Mouse (Mus musculus): ENCODE results near the gene Med29. TPM values are rescaled to one million over a fixed set of nuclear protein-coding genes. Genes with fewer than 3 reads are reported as not detected.
A peak's percentile ranks its signal among the peaks of the same experiment; 100 is the strongest.

Gene Med29
- polyA plus RNA-seq, 1 experiment from 2014 or later = 49.7 TPM

DNA sequence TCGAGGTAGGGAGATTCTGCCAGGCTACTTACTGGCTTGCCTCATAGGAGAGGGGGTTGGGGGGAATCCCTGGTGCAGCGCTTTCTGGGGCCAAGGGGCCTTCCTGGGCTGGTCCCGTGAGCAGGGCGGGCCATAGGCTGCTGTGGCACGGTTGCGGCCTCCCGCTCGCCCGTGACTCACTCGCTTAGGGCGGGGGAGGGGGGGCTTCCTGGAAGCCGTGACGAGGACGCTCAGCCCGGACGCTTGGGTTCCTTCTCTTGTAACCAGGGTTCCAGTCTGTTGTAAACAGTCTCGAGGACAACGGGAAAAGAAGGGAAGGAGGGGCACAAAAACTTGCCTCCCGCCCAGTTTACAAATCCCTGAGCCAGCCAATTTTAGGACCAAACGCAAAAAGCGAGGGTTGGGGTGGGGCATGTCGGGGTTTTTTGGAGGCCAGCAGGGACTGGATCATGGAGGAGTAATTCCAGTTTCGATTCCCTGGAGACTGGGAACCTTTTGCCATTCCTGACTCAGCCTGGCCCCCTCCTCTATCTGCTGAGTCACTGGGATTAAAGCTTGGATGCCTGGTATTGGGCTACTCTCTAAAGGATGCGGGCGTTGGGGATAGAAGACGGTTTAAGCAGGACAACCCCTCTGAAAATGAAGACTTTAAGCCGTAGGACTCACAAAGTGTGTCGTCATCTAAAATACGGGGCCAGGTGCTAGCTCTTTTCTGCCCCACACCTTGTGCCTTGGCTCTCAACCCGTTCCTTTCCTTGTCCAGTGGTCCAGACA, 11.3 kb downstream of the Med29 start:
- ATAC-seq (ENCODE audit: low FRiP score) (no peak), DNase-seq (ENCODE audit: low spot score) (no peak)
- Histone ChIP-seq H3K9me3 (ENCODE audit: control insufficient read depth, low read length) (no peaks in the 10 kb centered on the region), H3K9ac (ENCODE audit: low read depth, low read length) (peak overlapping the region; percentile 57), H3K4me1 (replicated peaks; ENCODE audit: control insufficient read depth, insufficient read depth, low read length) (peaks cover 9% of the 10 kb centered on the region), H3K4me3 (ENCODE audit: low read depth, low read length) (peak overlapping the region; percentile 12; the same call in 1 of the 2 replicates), H3K4me2 (replicated peaks; ENCODE audit: low read depth, low read length) (peak overlapping the region; percentile 45), H3K36me3 (ENCODE audit: control insufficient read depth, insufficient read depth, low read length) (no peaks in the 10 kb centered on the region), H3K27me3 (ENCODE audit: control insufficient read depth, insufficient read depth, low read length) (no peaks in the 10 kb centered on the region), H3K27ac (ENCODE audit: low read depth, low read length) (peak overlapping the region; percentile 71)
- WGBS = 8% methylated on average over 30 of the region's 30 CpGs

- WGBS = 59% methylated on average over 17 of the region's 17 CpGs
- Histone ChIP-seq H3K4me1 (replicated peaks; ENCODE audit: control insufficient read depth, insufficient read depth, low read length) (peaks cover 9% of the 10 kb centered on the region), H3K9ac (ENCODE audit: low read depth, low read length) (peak within 1 kb of the TSS; percentile 70), H3K36me3 (ENCODE audit: control insufficient read depth, insufficient read depth, low read length) (no peaks in the 10 kb centered on the region), H3K4me2 (replicated peaks; ENCODE audit: low read depth, low read length) (peak within 1 kb of the TSS; percentile 88), H3K4me3 (ENCODE audit: low read depth, low read length) (peak within 1 kb of the TSS; percentile 60), H3K27ac (ENCODE audit: low read depth, low read length) (peak within 1 kb of the TSS; percentile 72), H3K9me3 (ENCODE audit: control insufficient read depth, low read length) (no peaks in the 10 kb centered on the region), H3K27me3 (ENCODE audit: control insufficient read depth, insufficient read depth, low read length) (no peaks in the 10 kb centered on the region)
- ATAC-seq (ENCODE audit: low FRiP score) (no peak), DNase-seq (ENCODE audit: low spot score) (no peak)
Measured at GRCm38 (mm10) chr7:28380237-28381016, 12.1 kb downstream of the Med29 start, which contains the start of gene Zfp36. Gene Zfp36, minus strand, starts transcription at chr7:28380253.

GRCm38 (mm10) chr7:28378769-28379651, 13.5 kb downstream of the Med29 start:
- peak overlapping the region; percentile 88 for H3K4me2 ChIP-seq (replicated peaks; ENCODE audit: low read depth, low read length)
- peak overlapping the region; percentile 70 for H3K9ac ChIP-seq (ENCODE audit: low read depth, low read length)
- H3K4me1 ChIP-seq (replicated peaks; ENCODE audit: control insufficient read depth, insufficient read depth, low read length) = peaks cover 9% of the 10 kb centered on the region
- ATAC-seq (ENCODE audit: low FRiP score) (peak; percentile 64), DNase-seq (ENCODE audit: low spot score) (peak; percentile 90)
- under 1% methylated on average over 53 of the region's 53 CpGs for WGBS
- peak overlapping the region; percentile 72 for H3K27ac ChIP-seq (ENCODE audit: low read depth, low read length)
- H3K27me3 ChIP-seq (ENCODE audit: control insufficient read depth, insufficient read depth, low read length) = no peaks in the 10 kb centered on the region
- H3K9me3 ChIP-seq (ENCODE audit: control insufficient read depth, low read length) = no peaks in the 10 kb centered on the region
- no peaks in the 10 kb centered on the region for H3K36me3 ChIP-seq (ENCODE audit: control insufficient read depth, insufficient read depth, low read length)
- peak overlapping the region; percentile 60 for H3K4me3 ChIP-seq (ENCODE audit: low read depth, low read length)

DNA sequence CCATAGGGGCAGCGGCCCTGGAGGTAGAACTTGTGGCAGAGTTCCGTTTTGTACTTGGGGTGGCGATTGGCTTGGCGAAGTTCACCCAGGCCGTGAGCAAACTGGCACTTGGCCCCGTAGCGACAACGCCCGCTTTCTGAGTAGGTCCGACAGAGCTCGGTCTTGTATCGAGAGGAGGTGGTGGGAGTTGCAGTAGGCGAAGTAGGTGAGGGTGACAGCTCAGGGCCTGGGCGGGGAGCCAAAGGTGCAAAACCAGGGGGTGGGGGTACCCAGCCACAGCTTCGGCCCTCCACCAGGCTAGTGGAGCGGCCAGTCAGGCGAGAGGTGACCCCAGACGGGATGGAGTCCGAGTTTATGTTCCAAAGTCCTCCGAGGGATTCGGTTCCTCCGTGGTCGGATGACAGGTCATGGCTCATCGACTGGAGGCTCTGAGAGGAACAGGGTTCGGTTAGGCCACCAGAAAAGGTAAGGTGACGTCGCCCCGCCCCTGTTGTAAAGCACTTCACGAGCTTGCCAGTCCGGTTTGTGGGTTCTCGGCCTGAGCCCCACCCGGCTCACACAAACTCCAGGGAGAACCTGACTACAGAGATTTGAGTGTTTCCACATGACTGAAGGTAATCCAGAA, 14.3 kb downstream of the Med29 start:
- Histone ChIP-seq H3K9ac (ENCODE audit: low read depth, low read length) (peak overlapping the region; percentile 70), H3K4me3 (ENCODE audit: low read depth, low read length) (peak overlapping the region; percentile 60), H3K27me3 (ENCODE audit: control insufficient read depth, insufficient read depth, low read length) (no peaks in the 10 kb centered on the region), H3K36me3 (ENCODE audit: control insufficient read depth, insufficient read depth, low read length) (no peaks in the 10 kb centered on the region), H3K4me1 (replicated peaks; ENCODE audit: control insufficient read depth, insufficient read depth, low read length) (peaks cover 9% of the 10 kb centered on the region), H3K4me2 (replicated peaks; ENCODE audit: low read depth, low read length) (peak overlapping the region; percentile 88), H3K27ac (ENCODE audit: low read depth, low read length) (no peak overlapping the region), H3K9me3 (ENCODE audit: control insufficient read depth, low read length) (no peaks in the 10 kb centered on the region)
- no peak for DNase-seq (ENCODE audit: low spot score)
- WGBS = 44% methylated on average over 32 of the region's 32 CpGs
- no peak for ATAC-seq (ENCODE audit: low FRiP score)

- no peaks in the 10 kb centered on the region for H3K36me3 ChIP-seq (ENCODE audit: control insufficient read depth, insufficient read depth, low read length)
- 72% methylated on average over 18 of the region's 18 CpGs for WGBS
- DNase-seq (ENCODE audit: low spot score) = no peak
- no peaks in the 10 kb centered on the region for H3K27me3 ChIP-seq (ENCODE audit: control insufficient read depth, insufficient read depth, low read length)
- no peak for ATAC-seq (ENCODE audit: low FRiP score)
- peak overlapping the region; percentile 60 for H3K4me3 ChIP-seq (ENCODE audit: low read depth, low read length)
- H3K4me2 ChIP-seq (replicated peaks; ENCODE audit: low read depth, low read length) = peak overlapping the region; percentile 88; the same call in 1 of the 2 replicates
- H3K9ac ChIP-seq (ENCODE audit: low read depth, low read length) = 0 out of 2 replicates have a peak overlapping the region, but pooled peaks have one; percentile 4
- H3K9me3 ChIP-seq (ENCODE audit: control insufficient read depth, low read length) = no peaks in the 10 kb centered on the region
- H3K4me1 ChIP-seq (replicated peaks; ENCODE audit: control insufficient read depth, insufficient read depth, low read length) = peaks cover 8% of the 10 kb centered on the region
- H3K27ac ChIP-seq (ENCODE audit: low read depth, low read length) = no peak overlapping the region
Measured at GRCm38 (mm10) chr7:28377190-28378065, 15.1 kb downstream of the Med29 start.

- H3K4me1 ChIP-seq (replicated peaks; ENCODE audit: control insufficient read depth, insufficient read depth, low read length) = peaks cover 3% of the 10 kb centered on the region
- WGBS = 5% methylated on average over 26 of the region's 30 CpGs
- H3K36me3 ChIP-seq (ENCODE audit: control insufficient read depth, insufficient read depth, low read length) = no peaks in the 10 kb centered on the region
Measured at GRCm38 (mm10) chr7:28376011-28376771, 16.3 kb downstream of the Med29 start.

More at GRCm38 (mm10) chr7:28376011-28376771, 16.3 kb downstream of the Med29 start:
- Histone ChIP-seq H3K4me2 (replicated peaks; ENCODE audit: low read depth, low read length) (peak overlapping the region; percentile 67), H3K27me3 (ENCODE audit: control insufficient read depth, insufficient read depth, low read length) (no peaks in the 10 kb centered on the region), H3K9ac (ENCODE audit: low read depth, low read length) (peak overlapping the region; percentile 66), H3K4me3 (ENCODE audit: low read depth, low read length) (peak overlapping the region; percentile 31), H3K27ac (ENCODE audit: low read depth, low read length) (peak overlapping the region; percentile 89), H3K9me3 (ENCODE audit: control insufficient read depth, low read length) (no peaks in the 10 kb centered on the region)
- DNase-seq (ENCODE audit: low spot score) (no peak), ATAC-seq (ENCODE audit: low FRiP score) (no peak)

Measured in hindbrain, embryonic 11.5 days (tissue).